Mouse (Mus musculus) ES-E14 (cell line): ENCODE results near the gene Kiss1r.

Experiments used
- CHD2 ChIP-seq: IDR thresholded peaks from 2 replicates; pipeline ENCODE4 v1.6.1; 2014; ENCODE audit warnings: mild to moderate bottlenecking, low read depth, low read length, inconsistent platforms
- MAFK ChIP-seq: IDR thresholded peaks from 2 replicates; pipeline ENCODE4 v1.6.1; 2014; ENCODE audit warnings: mild to moderate bottlenecking, low read depth, low read length, inconsistent platforms; ENCODE audit not compliant: insufficient read depth
- ZC3H11A ChIP-seq: IDR thresholded peaks from 2 replicates; pipeline ENCODE4 v1.6.1; 2012; ENCODE audit warnings: low read depth, mild to moderate bottlenecking, inconsistent platforms, low read length, borderline replicate concordance
- ZNF384 ChIP-seq: IDR thresholded peaks from 2 replicates; pipeline ENCODE4 v1.6.1; 2012; ENCODE audit warnings: low read depth, low read length, inconsistent platforms

GRCm38 (mm10) chr10:79877757-79878156 lies 39.0 kb upstream of the Kiss1r start:
- TF ChIP-seq CHD2 = no peak
- TF ChIP-seq MAFK = no peak
- no peak for TF ChIP-seq ZC3H11A
- no peak for TF ChIP-seq ZNF384
